Mouse (Mus musculus) intestine, embryonic 15.5 days (tissue): ENCODE data around the gene Vmn1r217. TPM values are rescaled to one million over a fixed set of nuclear protein-coding genes. Genes with fewer than 3 reads are reported as not detected.
"Not testable (repeated sequence)": the region's sequence is repeated elsewhere in the genome, so short reads cannot be mapped to it uniquely, and the experiment has no call there.

ENCODE experiments used
- ATAC-seq: fragments of 200-750 bp; cut with Nextera tagmentation; 2 replicates; pipeline ENCODE4 v1.8.0; 2017; ENCODE audit warnings: moderate TSS enrichment, moderate library complexity
- H3K27ac ChIP-seq: fragments of 300-500 bp; sonication (generic); 2 replicates; pipeline ENCODE4 v1.5.1; 2015; ENCODE audit warnings: mild to moderate bottlenecking, inconsistent platforms
- H3K27me3 ChIP-seq: fragments of 300-500 bp; sonication (generic); replicated peaks from 2 replicates; pipeline ENCODE4 v1.6.1; 2015; ENCODE audit warnings: inconsistent platforms
- H3K36me3 ChIP-seq: fragments of 300-500 bp; sonication (generic); 2 replicates; pipeline ENCODE4 v1.6.1; 2015; ENCODE audit warnings: inconsistent platforms
- H3K4me1 ChIP-seq: fragments of 300-500 bp; sonication (generic); replicated peaks from 2 replicates; pipeline ENCODE4 v1.6.1; 2015; ENCODE audit warnings: inconsistent platforms
- H3K4me2 ChIP-seq: fragments of 300-500 bp; sonication (generic); replicated peaks from 2 replicates; pipeline ENCODE4 v1.6.1; 2015; ENCODE audit warnings: mild to moderate bottlenecking, inconsistent platforms
- H3K4me3 ChIP-seq: fragments of 300-500 bp; sonication (generic); replicated peaks from 2 replicates; pipeline ENCODE4 v1.5.1; 2015; ENCODE audit warnings: inconsistent platforms
- H3K9ac ChIP-seq: fragments of 300-500 bp; sonication (generic); 2 replicates; pipeline ENCODE4 v1.6.1; 2015; ENCODE audit warnings: inconsistent platforms
- H3K9me3 ChIP-seq: fragments of 300-500 bp; sonication (generic); 2 replicates; pipeline ENCODE4 v1.6.1; 2016; ENCODE audit warnings: inconsistent platforms
- WGBS: fragments of 180-500 bp; shearing (Covaris S2); methylation state at CpG from one replicate; pipeline ENCODE4 v1.1.7; 2015; 5-methylcytosine and 5-hydroxymethylcytosine counted together
- polyA plus RNA-seq: library from polyadenylated mRNA; unstranded; fragments of >200 nt; fragmentation: Nextera tagmentation; extraction: Ambion mirVana; gene quantifications from 2 replicates; pipeline ENCODE4 v1.2.1, GENCODE M21; 2015

Vmn1r217 gene
- polyA plus RNA-seq: not detected in 2 replicates

DNA sequence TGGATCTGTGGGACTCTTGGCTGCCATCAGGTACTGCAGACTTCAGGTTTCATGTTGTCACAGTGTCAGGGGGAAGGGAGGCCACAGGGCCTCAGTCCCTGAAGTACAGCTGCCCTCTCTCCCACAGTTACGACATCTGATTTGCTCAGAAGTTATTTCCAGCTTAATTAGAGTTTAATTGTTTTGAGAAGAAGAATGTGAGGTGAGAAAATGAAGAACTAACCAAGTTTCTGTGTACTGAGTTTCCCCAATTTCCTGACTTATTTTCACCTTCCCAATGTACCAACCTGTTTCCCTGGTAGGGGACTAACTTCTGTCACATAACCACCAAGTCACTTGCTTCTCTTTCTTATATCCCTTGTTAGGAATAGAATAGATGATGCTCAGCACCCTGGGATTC lies at the start of gene Vmn1r217:
Vmn1r217 (minus strand) TSS at position 101 of the 400 bp plus-strand sequence.
- not testable (repeated sequence) for H3K27ac ChIP-seq, H3K27me3 ChIP-seq, H3K36me3 ChIP-seq, H3K9ac ChIP-seq, H3K4me1 ChIP-seq, H3K9me3 ChIP-seq, H3K4me3 ChIP-seq, H3K4me2 ChIP-seq, ATAC-seq
- WGBS: 70% methylated on average over 1 of the region's 1 CpGs

DNA sequence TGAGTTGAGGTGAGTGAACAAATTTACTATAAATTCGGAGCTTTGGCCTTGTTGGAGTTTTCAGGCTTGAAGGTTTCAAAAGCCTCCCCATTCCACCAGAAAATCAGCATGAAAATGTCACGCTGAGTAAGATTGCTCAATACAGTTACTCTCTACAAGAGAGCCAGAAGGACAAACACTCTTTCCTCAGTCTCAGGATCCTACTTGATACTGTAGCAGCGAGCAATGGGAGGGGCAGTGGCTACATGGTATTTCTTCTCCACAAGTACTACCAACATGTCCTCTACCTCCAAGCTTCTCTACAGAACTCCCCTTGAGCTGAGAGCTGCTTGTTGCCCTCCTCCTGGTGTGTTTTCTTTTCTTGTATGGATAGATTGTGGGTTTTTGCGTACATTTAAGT lies 48.4 kb upstream of the Vmn1r217 start:
- H3K27ac ChIP-seq, H3K36me3 ChIP-seq, ATAC-seq, H3K9ac ChIP-seq, H3K4me2 ChIP-seq, H3K9me3 ChIP-seq, H3K4me1 ChIP-seq, H3K27me3 ChIP-seq, H3K4me3 ChIP-seq: not testable (repeated sequence)
- 93% methylated on average over 4 of the region's 4 CpGs for WGBS

- WGBS: 75% methylated on average over 4 of the region's 4 CpGs
- no peak for ATAC-seq
- no peaks in the 10 kb centered on the region for H3K27me3 ChIP-seq
- H3K27ac ChIP-seq: no peak within 1 kb of the TSS
- no peaks in the 10 kb centered on the region for H3K9me3 ChIP-seq
- H3K4me1 ChIP-seq: no peaks in the 10 kb centered on the region
- H3K36me3 ChIP-seq: no peaks in the 10 kb centered on the region
- H3K9ac ChIP-seq: no peak within 1 kb of the TSS
- no peak within 1 kb of the TSS for H3K4me2 ChIP-seq
- no peak within 1 kb of the TSS for H3K4me3 ChIP-seq
These were observed 41.0 kb upstream of the Vmn1r217 start, which contains the start of gene Vmn1r219 for GRCm38 (mm10) chr13:23159012-23159411. TSS of gene Vmn1r219 (plus strand) at chr13:23159312.

DNA sequence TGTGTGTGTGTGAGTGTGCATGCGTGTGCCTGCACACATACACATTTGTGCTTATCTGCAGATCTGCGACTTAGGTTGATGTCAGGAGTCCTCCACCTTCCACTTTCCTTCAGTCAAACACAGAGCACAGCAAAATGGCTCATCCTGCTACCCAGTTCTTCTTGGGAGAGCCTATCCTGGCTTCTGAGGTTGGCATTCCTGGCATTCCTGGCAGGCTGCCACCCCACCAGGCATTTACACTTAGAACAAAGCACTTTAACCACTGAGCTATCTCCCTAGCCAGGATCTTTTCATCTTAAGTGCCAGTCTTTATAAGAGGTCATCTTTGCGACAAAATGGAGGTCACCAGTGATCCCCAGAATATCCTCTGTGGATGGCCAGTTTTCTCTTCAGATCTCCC lies 39.8 kb upstream of the Vmn1r217 start:
- H3K27ac ChIP-seq: no peak overlapping the region
- 71% methylated on average over 3 of the region's 3 CpGs for WGBS
- no peaks in the 10 kb centered on the region for H3K4me1 ChIP-seq

DNA sequence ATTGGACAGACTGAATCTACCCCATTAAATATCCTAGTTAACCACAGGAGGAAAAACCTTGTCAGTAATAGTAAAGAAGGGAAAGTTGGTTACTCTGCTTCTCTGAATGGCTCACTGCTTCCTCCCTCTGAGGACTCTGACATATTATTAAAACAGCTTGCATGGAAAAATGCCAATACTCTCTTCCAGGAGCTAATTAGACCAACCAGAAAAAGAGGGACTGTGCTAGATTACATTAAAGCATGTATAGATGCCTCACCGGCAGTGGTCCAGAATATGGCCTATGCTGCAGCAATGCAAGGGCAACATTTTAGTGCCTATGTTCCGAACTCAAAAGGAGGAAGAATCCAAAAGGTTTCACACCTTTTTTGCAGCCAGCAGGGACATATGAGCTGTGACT lies 20.9 kb upstream of the Vmn1r217 start:
- no peaks in the 10 kb centered on the region for H3K4me1 ChIP-seq
- no peak overlapping the region for H3K27ac ChIP-seq
- no peaks in the 10 kb centered on the region for H3K27me3 ChIP-seq
- ATAC-seq: no peak
- H3K4me3 ChIP-seq: no peak overlapping the region
- no peaks in the 10 kb centered on the region for H3K36me3 ChIP-seq
- no peak overlapping the region for H3K4me2 ChIP-seq
- H3K9ac ChIP-seq: no peak overlapping the region
- no peaks in the 10 kb centered on the region for H3K9me3 ChIP-seq
- WGBS: 85% methylated on average over 2 of the region's 2 CpGs

More for the DNA sequence above, 39.8 kb upstream of the Vmn1r217 start:
- Histone ChIP-seq H3K27me3 (no peaks in the 10 kb centered on the region), H3K9me3 (no peaks in the 10 kb centered on the region), H3K4me3 (no peak overlapping the region), H3K4me2 (no peak overlapping the region), H3K36me3 (no peaks in the 10 kb centered on the region), H3K9ac (no peak overlapping the region)
- ATAC-seq: no peak

- Histone ChIP-seq H3K27me3 (no peaks in the 10 kb centered on the region), H3K36me3 (no peaks in the 10 kb centered on the region), H3K27ac (no peak overlapping the region), H3K9ac (no peak overlapping the region), H3K4me2 (no peak overlapping the region), H3K4me3 (no peak overlapping the region), H3K9me3 (no peaks in the 10 kb centered on the region), H3K4me1 (no peaks in the 10 kb centered on the region)
- peak; percentile 73 for ATAC-seq
- 37% methylated on average over 1 of the region's 1 CpGs for WGBS
These were observed 15.5 kb upstream of the Vmn1r217 start for GRCm38 (mm10) chr13:23133501-23133900.

GRCm38 (mm10) chr13:23133099-23133498 lies 15.1 kb upstream of the Vmn1r217 start, which contains the start of gene Vmn1r218:
TSS of gene Vmn1r218 (plus strand) at chr13:23133155.
- Histone ChIP-seq H3K27ac (no peak within 1 kb of the TSS), H3K9me3 (no peaks in the 10 kb centered on the region), H3K27me3 (no peaks in the 10 kb centered on the region), H3K9ac (no peak within 1 kb of the TSS), H3K4me2 (no peak within 1 kb of the TSS), H3K4me3 (no peak within 1 kb of the TSS), H3K36me3 (no peaks in the 10 kb centered on the region), H3K4me1 (no peaks in the 10 kb centered on the region)
- ATAC-seq: peak; percentile 20; the same call in 1 of the 2 replicates
- WGBS: 66% methylated on average over 3 of the region's 3 CpGs

- ATAC-seq: peak; percentile 77
- Histone ChIP-seq H3K27me3 (no peaks in the 10 kb centered on the region), H3K9me3 (no peaks in the 10 kb centered on the region), H3K4me1 (no peaks in the 10 kb centered on the region), H3K4me3 (no peak overlapping the region), H3K4me2 (no peak overlapping the region), H3K27ac (no peak overlapping the region), H3K9ac (no peak overlapping the region), H3K36me3 (no peaks in the 10 kb centered on the region)
- WGBS: 66% methylated on average over 2 of the region's 2 CpGs
These were observed 2.6 kb upstream of the Vmn1r217 start for GRCm38 (mm10) chr13:23120611-23121010.

- Histone ChIP-seq H3K27me3 (no peaks in the 10 kb centered on the region), H3K27ac (no peak overlapping the region), H3K4me1 (no peaks in the 10 kb centered on the region), H3K9ac (no peak overlapping the region), H3K36me3 (no peaks in the 10 kb centered on the region), H3K4me2 (no peak overlapping the region), H3K9me3 (no peaks in the 10 kb centered on the region), H3K4me3 (no peak overlapping the region)
- WGBS: 69% methylated on average over 4 of the region's 4 CpGs
- peak; percentile 94 for ATAC-seq
These were observed 23.6 kb downstream of the Vmn1r217 start for GRCm38 (mm10) chr13:23094386-23094785.

- Histone ChIP-seq H3K27me3 (no peaks in the 10 kb centered on the region), H3K27ac (no peak overlapping the region), H3K9ac (no peak overlapping the region), H3K4me1 (no peaks in the 10 kb centered on the region), H3K4me2 (no peak overlapping the region), H3K9me3 (no peaks in the 10 kb centered on the region), H3K36me3 (no peaks in the 10 kb centered on the region), H3K4me3 (no peak overlapping the region)
- WGBS: 61% methylated on average over 2 of the region's 2 CpGs
- ATAC-seq: peak; percentile 94
These were observed 48.7 kb downstream of the Vmn1r217 start for GRCm38 (mm10) chr13:23069312-23069711.

DNA sequence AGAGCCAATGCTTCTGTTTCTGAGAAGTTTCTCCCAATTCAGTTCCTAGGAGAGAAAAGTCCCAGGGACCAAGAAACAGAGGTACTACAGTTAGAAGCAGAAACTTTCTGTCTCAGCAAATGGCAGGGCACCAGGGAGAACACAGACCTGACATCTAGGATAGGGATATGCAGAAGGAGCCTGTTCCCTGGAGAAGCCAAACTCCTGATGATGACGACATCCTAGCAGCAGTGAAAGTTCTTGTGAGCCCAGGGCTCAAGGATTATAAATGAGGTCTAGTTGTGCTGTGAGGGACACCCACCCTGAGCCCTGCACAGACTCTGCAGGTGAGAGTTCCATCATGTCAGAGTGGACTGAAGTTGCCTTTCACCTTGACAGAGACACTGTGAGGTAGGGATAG lies 50.3 kb downstream of the Vmn1r217 start, which contains the start of gene Vmn1r215:
Vmn1r215 (plus strand) TSS at position 301 of the 400 bp plus-strand sequence.
- Histone ChIP-seq H3K36me3 (no peaks in the 10 kb centered on the region), H3K27me3 (no peaks in the 10 kb centered on the region), H3K4me1 (no peaks in the 10 kb centered on the region), H3K9ac (no peak within 1 kb of the TSS), H3K4me3 (no peak within 1 kb of the TSS), H3K27ac (no peak within 1 kb of the TSS), H3K4me2 (no peak within 1 kb of the TSS), H3K9me3 (no peaks in the 10 kb centered on the region)
- WGBS: 59% methylated on average over 1 of the region's 1 CpGs
- ATAC-seq: no peak

DNA sequence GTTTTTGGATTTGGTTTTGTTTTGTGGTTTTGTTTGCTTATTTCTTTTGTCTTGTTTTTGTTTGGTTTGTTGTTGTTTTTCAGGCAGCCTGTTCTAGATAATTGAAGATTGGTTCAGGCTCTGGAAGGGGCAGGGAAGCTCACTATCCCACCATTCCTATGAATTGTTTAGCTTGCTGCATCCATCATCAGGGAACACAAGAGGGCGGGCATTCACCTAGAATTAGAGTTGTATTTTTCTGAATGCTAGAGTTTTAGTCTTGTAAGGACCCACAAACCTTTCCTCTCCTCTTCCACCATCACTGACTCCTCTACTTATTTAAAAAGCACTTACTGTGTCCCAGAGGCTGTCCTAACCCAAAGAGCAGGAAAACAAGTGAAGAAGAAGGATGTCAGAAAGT lies 60.2 kb downstream of the Vmn1r217 start:
- Histone ChIP-seq H3K4me1 (no peaks in the 10 kb centered on the region), H3K4me3 (no peak overlapping the region)
- 37% methylated on average over 1 of the region's 1 CpGs for WGBS

More for the DNA sequence above, 60.2 kb downstream of the Vmn1r217 start:
- ATAC-seq: no peak
- no peak overlapping the region for H3K9ac ChIP-seq
- H3K27me3 ChIP-seq: no peaks in the 10 kb centered on the region
- no peak overlapping the region for H3K4me2 ChIP-seq
- no peak overlapping the region for H3K27ac ChIP-seq
- no peaks in the 10 kb centered on the region for H3K36me3 ChIP-seq
- no peaks in the 10 kb centered on the region for H3K9me3 ChIP-seq
